ENCODE assay signal across 8 mouse cellular contexts in the genomic region with DNA sequence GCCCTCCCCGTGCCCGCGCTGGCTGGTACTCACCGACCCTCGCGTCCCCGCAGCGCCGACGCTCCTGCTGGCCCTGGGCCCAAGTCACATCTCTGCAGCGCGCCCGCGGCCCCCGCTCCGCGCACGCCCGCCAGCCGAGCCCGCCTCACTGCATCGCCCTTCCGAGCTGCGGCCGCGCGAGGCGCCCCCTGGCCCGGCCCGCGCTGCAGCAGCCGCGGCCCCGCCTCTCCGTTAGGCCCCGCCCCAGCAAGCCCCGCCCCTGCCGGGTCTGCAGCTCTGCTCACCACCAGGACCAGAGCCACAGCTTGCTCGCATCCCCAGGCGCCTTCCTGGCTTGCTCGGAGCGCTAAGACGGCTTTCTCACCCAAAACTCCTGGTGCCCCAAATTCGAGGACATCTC. TPM values are rescaled to one million over a fixed set of nuclear protein-coding genes. Genes with fewer than 3 reads are reported as not detected.
A peak's percentile ranks its signal among the peaks of the same experiment; 100 is the strongest.
DNase-seq lines count a peak whose midpoint lies in the region; ATAC-seq lines count a peak whose summit lies in the region.

A gene (minus strand): TSS at position 205 of the 400 bp plus-strand sequence.

- H3K4me1 ChIP-seq in midbrain, embryonic 10.5 days, result peaks cover 70% of the 10 kb centered on the region

- ATAC-seq in activated CD4-positive, CD25-positive, alpha-beta regulatory T cell, adult 4 months, result peak; percentile 53
- ATAC-seq in common myeloid progenitor, adult 5-6 weeks (replicated peaks; ENCODE audit: low read depth, poor library complexity, severe bottlenecking), result peak; percentile 73
- peak; percentile 43 for ATAC-seq in inflammation-experienced regulatory T-cells, adult 6 months

- intact Hi-C loops in left cerebral cortex, postnatal 4 days (cut with DNase I), result no loop called here

- H3K27ac ChIP-seq in midbrain, embryonic 10.5 days (replicated peaks), result peak within 1 kb of the TSS; percentile 92

- peak; percentile 91 for DNase-seq in gastrocnemius, postnatal 25 days
- peak; percentile 94 for DNase-seq in left cerebral cortex, postnatal 4 days
- peak; percentile 90 for DNase-seq in midbrain, embryonic 10.5 days (ENCODE audit: low spot score)
- peak; percentile 68 for DNase-seq in skeletal muscle tissue, adult 2 months (ENCODE audit: low read depth, low spot score)
- DNase-seq in c-Kit-positive CD71-positive TER-119-positive erythroid progenitor cells, embryonic 14.5 days (ENCODE audit: low spot score), result no peak

- H3K27me3 ChIP-seq in midbrain, embryonic 10.5 days (ENCODE audit: low read depth, poor library complexity, severe bottlenecking), result peaks cover 8% of the 10 kb centered on the region

- no peaks in the 10 kb centered on the region for H3K9me3 ChIP-seq in midbrain, embryonic 10.5 days (replicated peaks)

- H3K4me3 ChIP-seq in midbrain, embryonic 10.5 days, result peak within 1 kb of the TSS; percentile 77

- peaks cover 5% of the 10 kb centered on the region; the same call in 1 of the 2 replicates for H3K36me3 ChIP-seq in midbrain, embryonic 10.5 days

- under 1% methylated on average over 36 of the region's 44 CpGs for WGBS in midbrain, embryonic 10.5 days

RNA-seq across cellular contexts. Expression of the gene that starts here (rescaled TPM):
- polyA plus RNA-seq in activated CD4-positive, CD25-positive, alpha-beta regulatory T cell, adult 4 months (2017; shearing (Covaris generic)), result 1 to 10 TPM; 1.5 to 2.3 TPM
- total RNA-seq in common myeloid progenitor, adult 5-6 weeks (2017), result 2.2 and 5.3 TPM in 2 replicates
- 10 to 100 TPM; 12.3 to 16.7 TPM for total RNA-seq in gastrocnemius, postnatal 25 days (2021)
- 1 to 10 TPM in 2 of 3 experiments, not detected in 1; 2.0 to 7.6 TPM for polyA plus RNA-seq in inflammation-experienced regulatory T-cells, adult 6 months (2017; shearing (Covaris generic))
- 10 to 100 TPM; 17.9 to 20.2 TPM for total RNA-seq in left cerebral cortex, postnatal 4 days (2021)
- 10.1 and 13.6 TPM in 2 replicates for polyA plus RNA-seq in midbrain, embryonic 10.5 days (2016; fragmentation: Nextera tagmentation; extraction: Ambion mirVana)
